Mouse (Mus musculus) intestine, embryonic 16.5 days (tissue): ENCODE results near the gene Aldh1l1. TPM values are rescaled to one million over a fixed set of nuclear protein-coding genes. Genes with fewer than 3 reads are reported as not detected.

Source experiments
- ATAC-seq: fragments of 200-750 bp; cut with Nextera tagmentation; 2 replicates; pipeline ENCODE4 v1.8.0; 2017; ENCODE audit warnings: moderate TSS enrichment, moderate library complexity
- H3K27ac ChIP-seq: fragments of 300-500 bp; sonication (generic); 2 replicates; pipeline ENCODE4 v1.5.1; 2014; ENCODE audit warnings: mild to moderate bottlenecking, low read length
- H3K27me3 ChIP-seq: fragments of 300-500 bp; sonication (generic); replicated peaks from 2 replicates; pipeline ENCODE4 v1.6.1; 2014; ENCODE audit warnings: low read length, control low read depth, mixed read lengths; ENCODE audit not compliant: control insufficient read depth, insufficient read depth
- H3K36me3 ChIP-seq: fragments of 300-500 bp; sonication (generic); 2 replicates; pipeline ENCODE4 v1.6.1; 2014; ENCODE audit warnings: low read length, control low read depth; ENCODE audit not compliant: control insufficient read depth, insufficient read depth
- H3K4me1 ChIP-seq: fragments of 300-500 bp; sonication (generic); 2 replicates; pipeline ENCODE4 v1.6.1; 2014; ENCODE audit warnings: low read length, control low read depth, mixed read lengths; ENCODE audit not compliant: control insufficient read depth, insufficient read depth
- H3K4me2 ChIP-seq: fragments of 300-500 bp; sonication (generic); 2 replicates; pipeline ENCODE4 v1.6.1; 2014; ENCODE audit warnings: low read depth, low read length, control low read depth
- H3K4me3 ChIP-seq: fragments of 300-500 bp; sonication (generic); 2 replicates; pipeline ENCODE4 v1.5.1; 2014; ENCODE audit warnings: mild to moderate bottlenecking, low read length
- H3K9ac ChIP-seq: fragments of 300-500 bp; sonication (generic); 2 replicates; pipeline ENCODE4 v1.6.1; 2014; ENCODE audit warnings: low read depth, low read length
- H3K9me3 ChIP-seq: fragments of 300-500 bp; sonication (generic); 2 replicates; pipeline ENCODE4 v1.6.1; 2016; ENCODE audit warnings: low read length, control low read depth; ENCODE audit not compliant: control insufficient read depth
- WGBS: fragments of 180-500 bp; shearing (Covaris S2); extraction: QIAGEN DNeasy Blood & Tissue Kit; methylation state at CpG from one replicate; pipeline ENCODE4 v1.1.7; 2014; 5-methylcytosine and 5-hydroxymethylcytosine counted together
- polyA plus RNA-seq: library from polyadenylated mRNA; unstranded; fragments of >200 nt; fragmentation: Nextera tagmentation; extraction: Ambion mirVana; gene quantifications from 2 replicates; pipeline ENCODE4 v1.2.1, GENCODE M21; 2015

Aldh1l1 gene
- polyA plus RNA-seq, 1 experiment from 2014 or later: 27.4 TPM

- 47% methylated on average over 3 of the region's 3 CpGs for WGBS
Observed at GRCm38 (mm10) chr6:90575261-90575715, 89.1 kb downstream of the Aldh1l1 start.

GRCm38 (mm10) chr6:90578174-90578573 lies 91.9 kb downstream of the Aldh1l1 start:
- peak; percentile 41 for ATAC-seq
- Histone ChIP-seq H3K27ac (no peak overlapping the region), H3K27me3 (no peaks in the 10 kb centered on the region), H3K4me3 (no peak overlapping the region), H3K4me2 (no peak overlapping the region), H3K9me3 (no peaks in the 10 kb centered on the region), H3K4me1 (0 out of 2 replicates have a peak, but pooled peaks cover 2% of the 10 kb centered on the region), H3K36me3 (no peaks in the 10 kb centered on the region), H3K9ac (no peak overlapping the region)
- 45% methylated on average over 3 of the region's 3 CpGs for WGBS

More at GRCm38 (mm10) chr6:90575261-90575715, 89.1 kb downstream of the Aldh1l1 start:
- Histone ChIP-seq H3K36me3 (no peaks in the 10 kb centered on the region), H3K4me1 (peaks cover 15% of the 10 kb centered on the region), H3K9ac (no peak overlapping the region), H3K27ac (no peak overlapping the region), H3K4me3 (no peak overlapping the region), H3K27me3 (no peaks in the 10 kb centered on the region), H3K4me2 (no peak overlapping the region), H3K9me3 (no peaks in the 10 kb centered on the region)
- ATAC-seq: peak; percentile 36

- WGBS: 90% methylated on average over 2 of the region's 2 CpGs
- Histone ChIP-seq H3K4me2 (no peak overlapping the region), H3K9me3 (no peaks in the 10 kb centered on the region), H3K27me3 (no peaks in the 10 kb centered on the region), H3K4me1 (0 out of 2 replicates have a peak, but pooled peaks cover 2% of the 10 kb centered on the region), H3K4me3 (no peak overlapping the region), H3K36me3 (no peaks in the 10 kb centered on the region), H3K9ac (no peak overlapping the region), H3K27ac (no peak overlapping the region)
- no peak for ATAC-seq
Observed at GRCm38 (mm10) chr6:90582331-90582730, 96.1 kb downstream of the Aldh1l1 start.

GRCm38 (mm10) chr6:90588113-90588512 lies 101.9 kb downstream of the Aldh1l1 start:
- H3K4me1 ChIP-seq: no peaks in the 10 kb centered on the region
- no peak overlapping the region for H3K4me3 ChIP-seq
- 58% methylated on average over 5 of the region's 5 CpGs for WGBS
- no peak overlapping the region for H3K4me2 ChIP-seq
- H3K9ac ChIP-seq: no peak overlapping the region
- no peaks in the 10 kb centered on the region for H3K27me3 ChIP-seq
- no peak for ATAC-seq
- no peak overlapping the region for H3K27ac ChIP-seq
- no peaks in the 10 kb centered on the region for H3K9me3 ChIP-seq
- H3K36me3 ChIP-seq: no peaks in the 10 kb centered on the region

- Histone ChIP-seq H3K9me3 (no peaks in the 10 kb centered on the region), H3K36me3 (no peaks in the 10 kb centered on the region), H3K4me1 (no peaks in the 10 kb centered on the region), H3K9ac (no peak overlapping the region), H3K27ac (no peak overlapping the region), H3K4me2 (no peak overlapping the region), H3K27me3 (no peaks in the 10 kb centered on the region), H3K4me3 (no peak overlapping the region)
- WGBS: 88% methylated on average over 1 of the region's 1 CpGs
- ATAC-seq: no peak
Observed at GRCm38 (mm10) chr6:90590707-90591106, 104.5 kb downstream of the Aldh1l1 start.

GRCm38 (mm10) chr6:90594972-90595371 lies 108.7 kb downstream of the Aldh1l1 start:
- H3K4me3 ChIP-seq: no peak overlapping the region
- H3K4me2 ChIP-seq: no peak overlapping the region
- no peaks in the 10 kb centered on the region for H3K9me3 ChIP-seq
- H3K9ac ChIP-seq: no peak overlapping the region
- WGBS: 59% methylated on average over 1 of the region's 1 CpGs
- no peaks in the 10 kb centered on the region for H3K27me3 ChIP-seq
- no peaks in the 10 kb centered on the region for H3K4me1 ChIP-seq
- no peak for ATAC-seq
- no peaks in the 10 kb centered on the region for H3K36me3 ChIP-seq
- no peak overlapping the region for H3K27ac ChIP-seq

- no peaks in the 10 kb centered on the region for H3K9me3 ChIP-seq
- no peak overlapping the region for H3K4me3 ChIP-seq
- WGBS: 89% methylated on average over 4 of the region's 4 CpGs
- H3K36me3 ChIP-seq: no peaks in the 10 kb centered on the region
- no peak for ATAC-seq
- no peaks in the 10 kb centered on the region for H3K27me3 ChIP-seq
- no peak overlapping the region for H3K4me2 ChIP-seq
- no peak overlapping the region for H3K9ac ChIP-seq
- no peak overlapping the region for H3K27ac ChIP-seq
- H3K4me1 ChIP-seq: no peaks in the 10 kb centered on the region
Observed at GRCm38 (mm10) chr6:90597060-90597459, 110.8 kb downstream of the Aldh1l1 start.

GRCm38 (mm10) chr6:90597592-90597991 lies 111.4 kb downstream of the Aldh1l1 start:
- no peaks in the 10 kb centered on the region for H3K9me3 ChIP-seq
- ATAC-seq: no peak
- H3K9ac ChIP-seq: no peak overlapping the region
- H3K4me1 ChIP-seq: no peaks in the 10 kb centered on the region
- no peaks in the 10 kb centered on the region for H3K27me3 ChIP-seq
- no peak overlapping the region for H3K4me3 ChIP-seq
- no peak overlapping the region for H3K27ac ChIP-seq
- WGBS: 85% methylated on average over 2 of the region's 2 CpGs
- no peaks in the 10 kb centered on the region for H3K36me3 ChIP-seq
- no peak overlapping the region for H3K4me2 ChIP-seq

- WGBS: 84% methylated on average over 6 of the region's 6 CpGs
- Histone ChIP-seq H3K4me2 (no peak overlapping the region), H3K9ac (no peak overlapping the region), H3K4me1 (no peaks in the 10 kb centered on the region), H3K27ac (no peak overlapping the region), H3K36me3 (no peaks in the 10 kb centered on the region), H3K27me3 (no peaks in the 10 kb centered on the region), H3K4me3 (no peak overlapping the region), H3K9me3 (no peaks in the 10 kb centered on the region)
- ATAC-seq: no peak
Observed at GRCm38 (mm10) chr6:90598197-90598596, 112.0 kb downstream of the Aldh1l1 start.

GRCm38 (mm10) chr6:90600351-90600750 lies 114.1 kb downstream of the Aldh1l1 start:
- WGBS: 73% methylated on average over 4 of the region's 4 CpGs
- peaks cover 3% of the 10 kb centered on the region; the same call in 1 of the 2 replicates for H3K4me1 ChIP-seq
- H3K9ac ChIP-seq: no peak overlapping the region
- no peaks in the 10 kb centered on the region for H3K27me3 ChIP-seq
- H3K4me2 ChIP-seq: no peak overlapping the region
- no peak for ATAC-seq
- no peaks in the 10 kb centered on the region for H3K36me3 ChIP-seq
- H3K27ac ChIP-seq: no peak overlapping the region
- no peak overlapping the region for H3K4me3 ChIP-seq
- no peaks in the 10 kb centered on the region for H3K9me3 ChIP-seq
